Mouse (Mus musculus) activated CD4-positive, CD25-positive, alpha-beta regulatory T cell (primary cell): ENCODE measurements around the gene Noc4l. TPM values are rescaled to one million over a fixed set of nuclear protein-coding genes. Genes with fewer than 3 reads are reported as not detected.

Source experiments
- polyA plus RNA-seq, 2 experiments: library from polyadenylated mRNA; unstranded; fragments of 100-300 nt; shearing (Covaris generic); gene quantifications; one replicate each; pipeline ENCODE4 v1.2.1; 2017

Gene Noc4l
- 10 to 100 TPM; 70.1 to 76.4 TPM for polyA plus RNA-seq

DNA sequence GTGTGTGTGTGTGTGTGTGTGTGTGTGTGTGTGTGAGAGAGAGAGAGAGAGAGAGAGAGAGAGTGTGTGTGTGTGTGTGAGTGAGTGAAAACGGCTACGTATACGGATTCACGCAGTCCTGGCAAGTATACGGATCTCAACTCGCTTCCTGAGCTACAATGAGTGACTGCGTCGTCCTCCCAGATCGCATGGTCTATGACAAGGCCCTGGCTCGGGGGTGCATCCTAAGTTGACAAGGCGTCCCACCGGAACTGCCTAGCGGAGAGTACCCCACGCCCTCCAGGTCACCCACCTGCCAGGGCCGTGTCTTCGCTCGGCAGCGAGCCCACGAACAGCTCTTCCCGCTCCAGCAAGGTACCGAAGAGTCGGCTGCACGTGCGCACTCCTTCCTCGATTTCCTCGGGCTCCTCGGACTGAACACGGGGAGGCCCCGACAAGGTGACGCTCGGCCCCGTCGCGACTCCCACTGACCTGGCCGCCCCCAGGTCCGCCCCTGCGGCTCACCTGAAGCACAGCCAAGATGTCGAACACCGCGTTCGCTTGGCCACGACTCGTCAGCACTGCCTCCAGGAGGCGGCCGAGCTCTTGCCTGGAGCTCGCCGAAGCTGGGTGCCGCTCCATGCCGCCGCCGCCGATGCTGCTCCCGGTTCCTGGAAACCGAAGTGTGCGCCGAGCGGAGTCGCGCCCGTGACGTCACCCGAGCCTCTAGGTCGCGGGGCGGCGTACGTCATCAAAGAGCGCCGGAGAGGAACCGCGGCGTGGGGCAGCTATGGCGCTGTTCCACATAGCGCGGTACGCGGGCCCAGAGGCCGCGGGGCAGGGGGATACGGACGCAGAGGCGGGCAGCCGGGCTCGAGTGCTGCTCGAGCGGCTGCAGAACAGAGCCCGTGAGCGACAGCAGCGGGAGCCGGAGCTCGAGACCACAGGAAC, at the start of gene Noc4l, which contains the start of gene Ddx51:
Gene Noc4l (minus strand): TSS at position 699 of the 930 bp plus-strand sequence.
Gene Ddx51 (plus strand): TSS at position 733 of the 930 bp plus-strand sequence.

Other genes with a start within 250 kb of the Noc4l start
- 10 to 100 TPM; 24.9 to 46.5 TPM for gene Fbrsl1, start 204.9 kb downstream of the Noc4l start, polyA plus RNA-seq
- 1 to 10 TPM; 3.6 to 5.8 TPM for gene Galnt9, start 109.1 kb downstream of the Noc4l start, polyA plus RNA-seq
- gene Ddx51, start within 50 bp of the Noc4l start, polyA plus RNA-seq: 10 to 100 TPM; 25.3 to 31.7 TPM
- 10 to 100 TPM; 40.3 to 46.5 TPM for gene Ep400, start 117.3 kb upstream of the Noc4l start, polyA plus RNA-seq
- gene Pus1, start 127.2 kb upstream of the Noc4l start, polyA plus RNA-seq: 10 to 100 TPM; 29.6 to 31.9 TPM
- gene Ulk1, start 156.7 kb upstream of the Noc4l start, polyA plus RNA-seq: 10 to 100 TPM; 22.4 to 35.2 TPM
- gene Hscb, start 186.4 kb upstream of the Noc4l start, polyA plus RNA-seq: 10 to 100 TPM; 35.2 to 38.8 TPM
- gene Chek2, start 186.6 kb upstream of the Noc4l start, polyA plus RNA-seq: 10 to 100 TPM in 1 of 2 experiments, 1 to 10 TPM in 1; 6.1 to 10.8 TPM
- 1 to 10 TPM; 2.3 to 2.8 TPM for gene Ttc28, start 226.4 kb upstream of the Noc4l start, polyA plus RNA-seq